8 mouse cellular contexts compared by ENCODE assay signal in the genomic region with DNA sequence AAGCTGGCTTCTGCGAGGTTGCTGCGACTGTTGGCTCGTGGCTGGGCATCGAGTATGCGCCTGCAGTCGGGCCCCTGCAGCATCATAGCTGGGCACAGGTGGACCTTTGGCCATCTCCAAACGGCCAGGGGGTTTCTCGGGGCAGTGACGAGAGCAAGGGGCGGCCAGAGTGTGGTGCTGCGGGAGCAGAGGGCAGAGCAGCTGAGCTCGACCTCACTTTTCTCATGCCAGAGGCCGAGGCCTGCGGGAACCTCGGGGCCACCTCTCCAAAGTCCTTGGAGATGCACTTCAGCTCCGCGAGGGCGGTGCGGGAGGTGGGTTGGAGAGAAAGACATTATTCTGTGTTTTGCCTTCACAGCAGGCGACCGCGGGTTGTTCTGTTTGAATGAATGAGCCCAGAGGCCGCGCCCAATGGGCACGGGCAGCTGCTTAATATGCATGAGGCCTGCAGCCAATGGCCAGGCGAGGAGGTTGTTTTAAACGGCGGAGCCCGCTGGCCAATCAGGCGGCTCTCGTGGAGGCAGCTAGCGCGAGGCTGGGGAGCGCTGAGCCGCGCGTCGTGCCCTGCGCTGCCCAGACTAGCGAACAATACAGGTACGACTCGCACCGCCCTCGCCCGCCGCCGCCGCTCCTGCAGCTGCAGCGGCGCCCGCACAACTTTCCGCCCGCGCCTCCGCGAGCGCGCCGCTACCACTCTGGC. TPM values are rescaled to one million over a fixed set of nuclear protein-coding genes. Genes with fewer than 3 reads are reported as not detected.
DNase-seq lines count a peak whose midpoint lies in the region; ATAC-seq lines count a peak whose summit lies in the region.

Gene Hmgb3, plus strand, starts transcription at position 504 of the 700 bp plus-strand sequence.

- peaks cover 3% of the 10 kb centered on the region; the same call in 1 of the 2 replicates for H3K36me3 ChIP-seq in hindbrain, embryonic 13.5 days

- peak within 1 kb of the TSS; percentile 97 for H3K27ac ChIP-seq in hindbrain, embryonic 13.5 days

- H3K9ac ChIP-seq in hindbrain, embryonic 13.5 days: peak within 1 kb of the TSS; percentile 92

- H3K9me3 ChIP-seq in hindbrain, embryonic 13.5 days: no peaks in the 10 kb centered on the region

- WGBS in hindbrain, embryonic 13.5 days: 19% methylated on average over 40 of the region's 59 CpGs

- peak; percentile 89 for DNase-seq in NIH3T3 (ENCODE audit: low read depth)
- DNase-seq in cerebellum, postnatal 10 days: peak; percentile 85 to 91
- peak; percentile 71 to 82 for DNase-seq in frontal cortex, postnatal 14 days (ENCODE audit: low spot score in 2 of 2)
- DNase-seq in layer of hippocampus, postnatal 25 days (ENCODE audit: extremely low spot score in 1 of 2, low spot score in 1 of 2): peak; percentile 33 to 48
- DNase-seq in lung, postnatal 25 days (ENCODE audit: low spot score): peak; percentile 85
- DNase-seq in retina, embryonic 14.5 days (ENCODE audit: low spot score): peak; percentile 86
- DNase-seq in thymus, postnatal 4 days: peak; percentile 79

- H3K27me3 ChIP-seq in hindbrain, embryonic 13.5 days: no peaks in the 10 kb centered on the region

- peaks cover 15% of the 10 kb centered on the region for H3K4me1 ChIP-seq in hindbrain, embryonic 13.5 days (replicated peaks)

- H3K4me3 ChIP-seq in hindbrain, embryonic 13.5 days: peak within 1 kb of the TSS; percentile 67

- ATAC-seq in hindbrain, embryonic 13.5 days (ENCODE audit: low FRiP score): peak; percentile 95

- H3K4me2 ChIP-seq in hindbrain, embryonic 13.5 days: peak within 1 kb of the TSS; percentile 65

RNA-seq across cellular contexts. Expression of gene Hmgb3, which starts in this region (rescaled TPM):
- polyA plus RNA-seq in hindbrain, embryonic 13.5 days (2015; fragmentation: Nextera tagmentation; extraction: Ambion mirVana): 588 and 609 TPM in 2 replicates
- 10 to 100 TPM; 17.9 to 20.4 TPM for total RNA-seq in layer of hippocampus, postnatal 25 days (2021)

Comparison
In these comparisons a context has a peak if more than half of its experiments do, and no peak if none do; other contexts are left out.
1. Peak in every context shown above with its lines: DNase-seq, ATAC-seq, H3K4me3 ChIP-seq and H3K27ac ChIP-seq.